Mouse (Mus musculus): Measurements from ENCODE around the gene Gm28051. TPM values are rescaled to one million over a fixed set of nuclear protein-coding genes. Genes with fewer than 3 reads are reported as not detected.
A peak's percentile ranks its signal among the peaks of the same experiment; 100 is the strongest.

The Gm28051 gene
- not detected in 2 replicates for polyA plus RNA-seq (2016; fragmentation: Nextera tagmentation; extraction: Ambion mirVana)

DNA sequence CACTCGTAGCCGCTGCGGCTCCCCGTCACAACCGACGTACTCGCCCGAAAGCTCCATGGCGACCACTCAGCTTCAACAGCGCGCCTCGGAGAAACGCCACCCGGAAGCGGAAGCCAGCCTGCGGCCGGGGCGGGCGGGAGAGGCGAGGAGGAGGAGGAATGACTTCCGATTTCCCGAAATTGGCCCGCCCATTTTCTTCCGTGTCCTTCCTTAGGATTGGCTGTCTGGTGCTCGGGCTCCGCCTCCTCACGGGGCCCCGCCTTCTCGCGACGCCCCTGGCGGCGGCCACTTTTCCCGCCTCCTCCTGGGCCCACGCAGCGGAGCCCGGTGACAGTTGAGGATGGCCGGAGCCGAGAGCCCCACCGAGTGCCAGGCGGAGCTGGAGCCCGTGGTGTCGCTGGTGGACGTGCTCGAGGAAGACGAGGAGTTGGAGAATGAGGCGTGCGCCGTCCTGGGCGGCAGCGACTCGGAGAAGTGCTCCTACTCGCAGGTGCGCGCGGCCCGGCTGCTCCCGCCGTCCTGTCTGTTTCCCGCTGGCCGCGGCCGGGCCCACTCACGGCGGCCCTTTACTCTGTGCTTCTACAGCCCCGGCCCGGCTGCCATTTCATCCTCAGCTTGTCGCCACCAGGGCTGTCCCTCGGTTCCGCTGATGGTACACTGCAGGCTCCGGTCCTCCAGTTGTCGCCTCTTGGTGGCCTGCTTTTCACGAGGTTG lies at the start of gene Gm28051, which contains the start of the genes Gon7 and Ubr7:
TSS of gene Gm28051 (minus strand) at position 77 of the 714 bp plus-strand sequence.
TSS of gene Gon7 (minus strand) at position 115 of the 714 bp plus-strand sequence.
TSS of gene Ubr7 (plus strand) at position 279 of the 714 bp plus-strand sequence.
- Histone ChIP-seq H3K4me1 (peaks cover 17% of the 10 kb centered on the region), H3K27ac (peak within 1 kb of the TSS; percentile 91), H3K27me3 (no peaks in the 10 kb centered on the region), H3K9me3 (no peaks in the 10 kb centered on the region), H3K4me3 (peak within 1 kb of the TSS; percentile 64), H3K36me3 (peaks cover 14% of the 10 kb centered on the region), H3K4me2 (replicated peaks) (peak within 1 kb of the TSS; percentile 83), H3K9ac (peak within 1 kb of the TSS; percentile 70)
- under 1% methylated on average over 73 of the region's 73 CpGs for WGBS
- peak; percentile 95 for ATAC-seq (ENCODE audit: insufficient number of reproducible peaks, insufficient read depth, low FRiP score, low TSS enrichment)

DNA sequence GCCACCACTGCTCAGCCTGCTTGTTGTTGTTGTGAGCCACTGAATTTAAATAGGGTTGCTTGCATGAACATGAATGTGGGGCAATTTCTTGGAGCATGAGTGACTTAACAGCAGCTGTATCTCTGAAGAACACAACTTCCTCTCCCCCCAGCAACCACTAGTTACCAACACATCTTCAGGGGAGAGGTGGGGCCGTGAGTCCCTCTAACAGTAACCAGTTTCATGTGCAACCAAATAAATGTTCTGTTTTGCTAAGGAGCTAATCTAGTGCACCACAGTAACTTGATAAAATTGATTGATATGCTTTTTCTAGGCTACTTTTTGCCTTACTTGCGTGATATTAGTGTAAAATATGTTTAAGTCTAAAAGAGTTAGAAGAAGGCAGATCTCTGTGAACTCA lies 42.0 kb upstream of the Gm28051 start:
- H3K9me3 ChIP-seq, result no peaks in the 10 kb centered on the region
- H3K4me2 ChIP-seq (replicated peaks), result no peak overlapping the region
- no peaks in the 10 kb centered on the region for H3K4me1 ChIP-seq
- no peaks in the 10 kb centered on the region for H3K27me3 ChIP-seq
- WGBS, result 88% methylated on average over 2 of the region's 2 CpGs
- H3K36me3 ChIP-seq, result peaks cover 16% of the 10 kb centered on the region
- H3K9ac ChIP-seq, result no peak overlapping the region
- H3K27ac ChIP-seq, result no peak overlapping the region
- H3K4me3 ChIP-seq, result no peak overlapping the region
- no peak for ATAC-seq (ENCODE audit: insufficient number of reproducible peaks, insufficient read depth, low FRiP score, low TSS enrichment)

DNA sequence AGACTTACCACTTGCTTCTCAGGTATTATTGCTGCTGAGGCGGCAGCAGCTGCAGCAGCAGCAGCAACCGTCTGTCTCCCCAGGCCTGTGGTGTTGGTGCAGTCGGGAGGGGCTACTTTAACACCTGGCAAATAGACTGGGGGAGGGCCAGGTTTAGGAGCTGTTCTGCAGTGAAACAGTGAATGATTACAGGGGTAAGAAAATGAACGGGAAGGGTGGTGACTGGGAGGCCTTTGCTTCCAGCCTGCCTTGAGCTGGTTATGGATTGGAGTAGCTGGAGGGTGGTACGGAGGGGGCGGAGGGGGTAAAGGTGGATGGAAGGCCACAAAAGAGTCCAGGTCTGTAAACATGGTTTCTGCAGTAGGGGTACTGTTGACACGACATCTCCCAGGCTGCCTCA lies 30.4 kb upstream of the Gm28051 start:
- Histone ChIP-seq H3K36me3 (peaks cover 67% of the 10 kb centered on the region), H3K27ac (no peak overlapping the region), H3K4me1 (no peaks in the 10 kb centered on the region), H3K27me3 (no peaks in the 10 kb centered on the region), H3K4me2 (replicated peaks) (no peak overlapping the region), H3K4me3 (no peak overlapping the region), H3K9ac (no peak overlapping the region), H3K9me3 (no peaks in the 10 kb centered on the region)
- ATAC-seq (ENCODE audit: insufficient number of reproducible peaks, insufficient read depth, low FRiP score, low TSS enrichment), result no peak
- 89% methylated on average over 7 of the region's 7 CpGs for WGBS

DNA sequence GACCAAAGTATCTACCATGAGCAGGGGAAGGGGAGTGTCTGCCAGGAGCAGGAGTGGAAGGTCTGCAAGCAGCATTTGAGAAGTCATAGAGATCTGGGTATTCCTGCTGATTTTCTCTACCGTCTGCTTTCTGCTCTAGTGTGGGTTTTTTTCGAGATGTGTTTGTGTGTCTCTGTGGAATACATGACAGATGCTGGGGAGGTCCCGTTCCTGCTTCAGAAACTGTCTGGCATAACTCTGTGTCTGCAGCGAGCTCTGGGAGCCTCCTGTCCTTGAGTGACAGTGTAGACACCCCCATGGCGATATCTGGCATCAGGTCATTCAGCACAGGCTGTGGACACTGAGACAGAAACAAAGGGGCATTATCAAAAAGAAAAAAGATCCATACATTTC lies 28.0 kb upstream of the Gm28051 start:
- ATAC-seq (ENCODE audit: insufficient number of reproducible peaks, insufficient read depth, low FRiP score, low TSS enrichment), result no peak
- H3K27ac ChIP-seq, result no peak overlapping the region

GRCm38 (mm10) chr12:102784899-102785592 lies 27.5 kb upstream of the Gm28051 start:
- Histone ChIP-seq H3K9me3 (no peaks in the 10 kb centered on the region), H3K9ac (no peak overlapping the region), H3K27ac (no peak overlapping the region), H3K4me2 (replicated peaks) (no peak overlapping the region), H3K36me3 (peaks cover 40% of the 10 kb centered on the region), H3K4me1 (no peaks in the 10 kb centered on the region), H3K4me3 (no peak overlapping the region), H3K27me3 (no peaks in the 10 kb centered on the region)
- ATAC-seq (ENCODE audit: insufficient number of reproducible peaks, insufficient read depth, low FRiP score, low TSS enrichment), result no peak
- 80% methylated on average over 19 of the region's 19 CpGs for WGBS

More for the DNA sequence above, 28.0 kb upstream of the Gm28051 start:
- Histone ChIP-seq H3K4me3 (no peak overlapping the region), H3K27me3 (no peaks in the 10 kb centered on the region), H3K36me3 (peaks cover 45% of the 10 kb centered on the region), H3K9me3 (no peaks in the 10 kb centered on the region), H3K4me1 (no peaks in the 10 kb centered on the region), H3K9ac (no peak overlapping the region), H3K4me2 (replicated peaks) (no peak overlapping the region)
- WGBS, result 79% methylated on average over 5 of the region's 5 CpGs

GRCm38 (mm10) chr12:102782841-102783240 lies 25.3 kb upstream of the Gm28051 start:
- Histone ChIP-seq H3K27me3 (no peaks in the 10 kb centered on the region), H3K27ac (no peak overlapping the region), H3K4me3 (no peak overlapping the region), H3K4me2 (replicated peaks) (no peak overlapping the region), H3K9me3 (no peaks in the 10 kb centered on the region), H3K36me3 (peaks cover 30% of the 10 kb centered on the region), H3K9ac (no peak overlapping the region), H3K4me1 (no peaks in the 10 kb centered on the region)
- WGBS, result 91% methylated on average over 5 of the region's 5 CpGs
- ATAC-seq (ENCODE audit: insufficient number of reproducible peaks, insufficient read depth, low FRiP score, low TSS enrichment), result no peak

- no peak overlapping the region for H3K9ac ChIP-seq
- H3K27ac ChIP-seq, result no peak overlapping the region
- WGBS, result 43% methylated on average over 3 of the region's 3 CpGs
- no peak overlapping the region for H3K4me3 ChIP-seq
- peaks cover 35% of the 10 kb centered on the region for H3K36me3 ChIP-seq
- H3K9me3 ChIP-seq, result no peaks in the 10 kb centered on the region
- no peak overlapping the region for H3K4me2 ChIP-seq (replicated peaks)
- no peaks in the 10 kb centered on the region for H3K4me1 ChIP-seq
- no peaks in the 10 kb centered on the region for H3K27me3 ChIP-seq
- no peak for ATAC-seq (ENCODE audit: insufficient number of reproducible peaks, insufficient read depth, low FRiP score, low TSS enrichment)
These were observed 21.9 kb upstream of the Gm28051 start for GRCm38 (mm10) chr12:102779452-102779851.

DNA sequence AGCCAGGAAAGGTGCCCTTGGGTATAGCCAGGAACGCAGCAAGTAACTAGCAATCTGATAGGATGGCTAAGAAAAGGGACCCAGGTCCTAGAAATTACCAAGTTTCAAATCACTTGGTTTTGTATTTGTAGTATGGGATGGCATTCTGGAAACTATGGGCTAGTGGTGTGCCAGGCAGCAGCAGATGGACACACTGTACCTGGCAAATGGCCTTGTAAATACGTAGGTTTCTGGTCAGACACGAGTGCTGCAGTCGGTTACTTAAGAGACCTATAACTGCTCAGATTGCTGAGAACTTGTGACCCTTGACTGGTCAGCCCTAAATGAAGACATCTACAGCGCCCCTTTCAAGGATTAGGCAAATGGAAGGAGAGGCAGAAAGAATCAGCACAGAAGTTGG lies 20.6 kb upstream of the Gm28051 start:
- H3K4me1 ChIP-seq, result no peaks in the 10 kb centered on the region
- WGBS, result 91% methylated on average over 5 of the region's 5 CpGs
- H3K4me2 ChIP-seq (replicated peaks), result no peak overlapping the region
- H3K36me3 ChIP-seq, result peaks cover 45% of the 10 kb centered on the region
- H3K9me3 ChIP-seq, result no peaks in the 10 kb centered on the region
- H3K27ac ChIP-seq, result no peak overlapping the region
- no peak for ATAC-seq (ENCODE audit: insufficient number of reproducible peaks, insufficient read depth, low FRiP score, low TSS enrichment)
- no peak overlapping the region for H3K9ac ChIP-seq
- no peaks in the 10 kb centered on the region for H3K27me3 ChIP-seq
- H3K4me3 ChIP-seq, result no peak overlapping the region

- H3K9ac ChIP-seq, result no peak overlapping the region
- 88% methylated on average over 14 of the region's 14 CpGs for WGBS
- no peak for ATAC-seq (ENCODE audit: insufficient number of reproducible peaks, insufficient read depth, low FRiP score, low TSS enrichment)
- no peaks in the 10 kb centered on the region for H3K27me3 ChIP-seq
- no peak overlapping the region for H3K4me3 ChIP-seq
- no peak overlapping the region for H3K4me2 ChIP-seq (replicated peaks)
- no peaks in the 10 kb centered on the region for H3K9me3 ChIP-seq
- H3K4me1 ChIP-seq, result no peaks in the 10 kb centered on the region
- peaks cover 66% of the 10 kb centered on the region for H3K36me3 ChIP-seq
- no peak overlapping the region for H3K27ac ChIP-seq
These were observed 18.5 kb upstream of the Gm28051 start for GRCm38 (mm10) chr12:102776035-102776434.

- ATAC-seq (ENCODE audit: insufficient number of reproducible peaks, insufficient read depth, low FRiP score, low TSS enrichment), result no peak
- H3K27ac ChIP-seq, result no peak overlapping the region
- no peaks in the 10 kb centered on the region for H3K27me3 ChIP-seq
- H3K9me3 ChIP-seq, result no peaks in the 10 kb centered on the region
- H3K4me2 ChIP-seq (replicated peaks), result no peak overlapping the region
- WGBS, result 91% methylated on average over 5 of the region's 5 CpGs
- H3K4me3 ChIP-seq, result no peak overlapping the region
- no peak overlapping the region for H3K9ac ChIP-seq
- no peaks in the 10 kb centered on the region for H3K4me1 ChIP-seq
- peaks cover 92% of the 10 kb centered on the region for H3K36me3 ChIP-seq
These were observed 15.1 kb upstream of the Gm28051 start for GRCm38 (mm10) chr12:102772676-102773075.

GRCm38 (mm10) chr12:102771601-102772000 lies 14.0 kb upstream of the Gm28051 start:
- no peaks in the 10 kb centered on the region for H3K9me3 ChIP-seq
- 94% methylated on average over 8 of the region's 8 CpGs for WGBS
- H3K27me3 ChIP-seq, result no peaks in the 10 kb centered on the region
- peaks cover 91% of the 10 kb centered on the region for H3K36me3 ChIP-seq
- H3K4me2 ChIP-seq (replicated peaks), result no peak overlapping the region
- H3K4me3 ChIP-seq, result no peak overlapping the region
- ATAC-seq (ENCODE audit: insufficient number of reproducible peaks, insufficient read depth, low FRiP score, low TSS enrichment), result no peak
- no peak overlapping the region for H3K27ac ChIP-seq
- H3K4me1 ChIP-seq, result no peaks in the 10 kb centered on the region
- no peak overlapping the region for H3K9ac ChIP-seq

GRCm38 (mm10) chr12:102769000-102769399 lies 11.4 kb upstream of the Gm28051 start:
- H3K36me3 ChIP-seq, result peaks cover 86% of the 10 kb centered on the region
- WGBS, result 91% methylated on average over 4 of the region's 4 CpGs
- H3K4me1 ChIP-seq, result no peaks in the 10 kb centered on the region
- H3K27me3 ChIP-seq, result no peaks in the 10 kb centered on the region
- no peaks in the 10 kb centered on the region for H3K9me3 ChIP-seq
- H3K27ac ChIP-seq, result no peak overlapping the region
- no peak for ATAC-seq (ENCODE audit: insufficient number of reproducible peaks, insufficient read depth, low FRiP score, low TSS enrichment)
- H3K4me2 ChIP-seq (replicated peaks), result no peak overlapping the region
- H3K9ac ChIP-seq, result no peak overlapping the region
- H3K4me3 ChIP-seq, result no peak overlapping the region

Data from embryonic facial prominence, embryonic 12.5 days (tissue).